Mouse (Mus musculus) regulatory T cell (primary cell): ENCODE data around the gene Gm43191.

Experiments
- in situ Hi-C: fragments of 300-600 bp; cut with MboI, MseI; formaldehyde crosslinking; loops from one replicate; pipeline ENCODE4 v1.15.1; 2025; ENCODE audit warnings: high pct_unique_total_duplicates

The Gm43191 gene

DNA sequence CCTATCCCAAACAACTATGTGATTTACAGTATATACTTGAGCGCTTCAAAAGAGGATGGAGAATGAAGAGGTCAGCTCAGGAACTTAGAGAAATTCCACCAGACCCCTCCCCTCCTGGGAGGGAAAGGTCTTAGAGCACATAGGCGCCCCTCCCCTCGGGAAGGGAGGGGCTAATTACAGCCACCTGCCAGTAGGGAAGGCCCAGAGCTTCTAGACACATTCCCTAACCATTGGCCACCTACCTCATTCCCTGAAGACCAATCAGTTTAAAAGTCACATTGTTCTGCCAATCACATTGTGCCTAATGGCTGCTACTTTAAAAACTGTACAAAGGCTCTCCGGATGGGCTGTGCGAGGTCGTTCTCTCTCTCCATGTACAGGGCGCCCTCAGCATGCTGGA lies 58.4 kb downstream of the Gm43191 start:
- in situ Hi-C loops: no loop called here

DNA sequence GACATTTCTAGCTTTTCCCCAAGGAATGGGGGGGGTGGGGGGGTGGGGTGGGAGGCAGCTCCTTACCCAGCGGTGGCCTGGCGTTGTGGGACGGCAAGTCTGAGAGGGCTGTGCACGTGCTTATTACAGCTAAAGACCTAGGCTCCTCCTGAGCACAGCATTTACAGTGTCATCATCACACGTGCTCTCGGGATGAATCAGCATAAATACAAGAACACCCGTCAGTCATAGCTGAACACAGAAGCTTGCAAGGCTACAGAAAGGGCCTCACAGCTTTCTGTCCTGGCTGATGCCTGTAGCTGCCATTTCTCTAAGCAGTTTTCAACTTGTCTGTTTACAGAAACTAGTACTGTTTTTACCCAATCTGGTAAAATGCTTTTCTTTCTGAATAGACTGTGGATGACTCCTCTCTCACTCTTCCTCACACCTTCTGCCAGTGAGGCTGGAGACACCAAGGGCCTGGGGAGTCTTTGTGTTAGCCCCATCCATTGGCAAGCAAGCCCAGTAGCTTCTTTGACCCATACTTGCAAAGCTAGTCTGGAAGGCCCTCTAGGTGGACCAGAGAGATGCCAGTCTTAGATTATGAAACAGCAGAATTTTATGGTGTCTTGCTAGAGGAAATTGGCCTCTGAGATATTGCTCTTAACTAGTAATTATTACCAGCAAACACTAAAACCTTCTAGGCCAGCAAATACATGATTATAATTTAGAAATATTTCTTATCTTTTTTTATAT lies 60.3 kb downstream of the Gm43191 start:
- in situ Hi-C loops: no loop called here

DNA sequence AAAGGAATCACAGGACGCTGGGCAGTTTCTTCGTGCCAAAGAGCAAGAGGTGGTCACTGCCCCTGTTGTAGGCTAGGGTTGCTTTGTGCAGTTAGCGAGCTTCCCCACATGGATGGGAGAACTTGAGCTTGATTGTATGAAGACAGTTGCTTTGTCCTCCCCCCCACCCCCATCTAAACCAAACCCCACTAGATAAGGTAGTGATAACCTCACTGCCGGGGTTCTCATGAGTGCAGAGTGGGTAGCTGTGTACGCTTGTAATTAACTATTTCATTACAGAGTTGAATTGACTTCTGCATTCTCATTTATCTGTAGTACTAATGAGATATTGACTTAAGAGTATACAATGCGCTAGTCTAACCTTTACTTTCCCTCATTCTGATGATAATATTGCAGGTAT lies 62.2 kb downstream of the Gm43191 start:
- in situ Hi-C loops: no loop called here

DNA sequence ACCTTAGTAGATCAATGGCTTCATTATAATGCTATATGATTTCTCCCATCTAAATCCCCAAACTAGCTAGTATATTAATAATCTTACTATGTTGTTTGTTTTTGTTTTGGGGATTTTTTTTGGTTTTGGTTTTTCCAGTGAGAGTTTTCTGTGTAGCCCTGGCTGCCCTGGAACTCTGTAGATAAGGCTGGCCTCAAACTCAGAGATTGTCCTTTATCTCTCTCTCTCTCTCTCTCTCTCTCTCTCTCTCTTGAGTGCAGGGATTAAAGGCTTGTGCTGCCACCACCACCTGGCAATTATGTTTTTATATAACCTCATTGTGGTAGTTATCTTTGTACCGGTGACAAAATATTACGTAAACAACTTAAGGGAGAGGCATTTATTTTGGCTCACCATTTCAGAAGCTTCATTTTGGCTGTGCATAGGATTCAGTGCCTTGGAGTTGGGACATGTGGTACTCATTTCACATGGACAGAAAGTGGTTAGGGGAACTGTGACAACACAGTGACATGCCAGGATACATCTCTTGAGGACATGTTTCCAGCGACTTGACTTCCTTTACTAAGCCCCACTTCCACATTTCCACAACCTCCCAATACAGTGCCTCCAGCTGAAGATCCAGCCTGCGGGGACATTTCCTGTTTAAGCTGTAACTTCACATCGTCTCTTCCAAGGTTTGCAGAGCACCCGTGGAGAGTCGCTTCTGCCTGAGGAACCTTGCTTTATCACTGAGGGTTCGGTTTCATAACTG lies 65.6 kb downstream of the Gm43191 start:
- in situ Hi-C loops: no loop called here

DNA sequence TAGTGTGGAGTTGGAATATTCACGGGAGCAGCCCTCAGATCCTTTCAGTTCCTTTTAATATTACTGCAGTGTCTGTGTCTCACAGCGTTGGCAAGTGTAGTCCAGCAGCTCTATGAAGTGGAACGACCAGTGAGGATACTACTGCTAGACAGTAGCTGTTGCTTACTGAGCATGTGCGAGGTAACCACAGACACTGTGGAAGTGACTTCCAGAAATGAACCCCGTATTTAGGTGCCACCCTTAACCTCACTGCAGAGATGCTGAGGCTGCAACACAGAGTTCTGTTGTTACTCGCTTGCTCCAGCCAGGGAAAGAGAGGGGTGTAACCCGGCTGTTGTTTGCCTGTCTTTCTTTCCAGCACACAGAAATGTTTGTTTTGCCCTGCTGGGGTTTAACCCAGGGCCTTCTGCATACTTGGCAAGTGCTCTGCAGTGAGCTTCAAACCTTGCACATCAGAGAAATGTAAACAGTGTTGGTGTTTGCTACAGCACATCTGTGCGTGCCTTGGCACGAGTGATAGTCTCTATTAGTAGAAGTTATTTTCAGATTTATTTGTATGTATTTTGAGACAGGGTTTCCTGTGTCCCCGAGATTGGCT lies 66.7 kb downstream of the Gm43191 start, which contains the start of gene Trmt13:
Gene Trmt13, minus strand, starts transcription at position 293 of the 598 bp plus-strand sequence.
- in situ Hi-C loops: no loop called here

DNA sequence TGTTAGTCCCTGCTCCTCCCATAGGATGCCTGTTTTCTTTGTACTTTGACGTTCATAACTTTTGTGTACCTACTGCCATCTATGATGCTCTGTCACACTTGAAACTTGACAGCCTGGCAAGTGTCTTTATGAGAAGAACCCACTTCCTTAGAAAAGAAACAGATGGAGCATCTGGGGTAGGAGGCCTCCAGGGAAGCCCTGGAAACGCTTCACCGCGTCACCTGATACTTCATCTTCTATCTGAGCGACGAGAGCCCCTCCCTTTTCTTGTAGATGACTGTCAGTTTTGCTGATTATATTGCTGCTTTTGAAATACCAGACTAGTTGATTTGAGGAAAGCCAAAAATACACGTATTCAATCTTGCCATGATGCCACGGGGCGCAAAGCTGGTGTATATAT lies 76.5 kb downstream of the Gm43191 start:
- in situ Hi-C loops: no loop called here

DNA sequence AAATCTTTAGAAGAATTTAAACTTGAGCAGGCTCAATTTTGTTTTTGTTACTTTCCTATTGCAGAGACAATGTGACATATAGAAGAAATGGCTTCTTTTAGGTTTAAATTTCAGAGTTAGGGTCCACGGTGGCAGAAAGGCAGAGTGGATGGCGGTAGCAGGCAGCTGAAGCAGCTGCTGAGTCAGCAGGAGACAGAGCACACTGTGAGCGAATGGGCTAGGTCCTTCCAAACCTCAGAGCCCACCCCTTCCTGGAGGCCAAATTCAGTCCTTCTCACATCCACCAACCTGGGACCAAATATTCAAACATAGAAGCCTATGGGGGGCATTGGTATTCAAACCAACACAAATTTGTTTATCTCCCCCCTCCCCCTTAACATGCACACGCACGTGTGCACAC lies 79.3 kb downstream of the Gm43191 start:
- in situ Hi-C loops: no loop called here

DNA sequence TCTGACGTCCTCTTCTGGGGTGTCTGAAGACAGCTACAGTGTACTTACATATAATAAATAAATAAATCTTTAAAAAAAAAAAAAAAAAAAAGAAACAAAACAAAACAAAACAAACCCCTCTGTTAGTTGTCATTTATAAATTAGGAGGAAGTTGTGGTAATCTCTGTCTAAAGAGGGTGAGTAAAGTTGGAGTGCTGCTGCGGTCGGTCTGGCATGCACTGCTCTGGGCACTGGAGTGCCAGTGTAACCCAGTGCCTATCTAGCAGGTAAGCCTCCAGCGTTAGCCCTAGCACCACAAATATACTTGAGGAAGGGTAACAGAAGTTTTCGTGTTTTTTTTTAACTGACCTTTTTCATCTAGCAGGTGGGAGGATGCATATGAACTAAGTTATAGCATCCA lies 80.1 kb downstream of the Gm43191 start:
- in situ Hi-C loops: no loop called here

DNA sequence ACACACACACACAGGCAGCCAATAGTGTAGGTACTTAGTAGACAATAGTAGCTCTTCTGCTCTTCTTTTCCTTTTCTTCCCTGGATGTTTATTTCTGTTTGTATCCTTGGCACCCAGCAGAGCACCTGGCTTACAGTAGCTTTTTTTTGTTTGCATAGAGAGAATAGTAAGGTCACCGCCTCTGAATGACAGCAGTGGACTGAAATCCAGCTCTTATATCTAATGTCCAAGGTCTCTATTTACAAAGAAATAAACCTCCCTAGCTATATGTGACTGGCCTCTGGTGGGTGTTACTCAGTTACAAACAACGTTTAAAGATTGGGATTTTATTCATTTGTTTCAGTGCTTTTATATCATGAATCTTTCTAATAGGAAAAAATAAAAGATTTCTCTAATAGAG lies 81.4 kb downstream of the Gm43191 start:
- in situ Hi-C loops: no loop called here

DNA sequence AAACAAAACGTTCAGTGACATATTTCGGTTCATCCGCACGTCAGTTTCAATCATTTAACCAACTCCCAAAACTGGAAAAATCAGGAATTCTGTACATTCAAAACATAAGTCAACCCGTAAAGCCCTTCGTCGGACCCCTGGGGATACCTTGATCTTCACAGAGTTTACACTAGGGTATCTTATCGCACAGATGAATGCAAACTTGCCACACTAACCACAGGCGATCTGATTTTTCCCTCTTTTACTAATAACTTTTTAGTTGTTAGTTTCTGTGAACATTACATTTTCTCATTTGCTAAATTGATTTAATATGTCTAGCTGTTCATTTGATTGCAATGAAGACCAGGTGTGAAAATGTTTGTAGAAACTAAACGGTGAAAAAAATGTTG lies 85.5 kb downstream of the Gm43191 start:
- in situ Hi-C loops: no loop called here

DNA sequence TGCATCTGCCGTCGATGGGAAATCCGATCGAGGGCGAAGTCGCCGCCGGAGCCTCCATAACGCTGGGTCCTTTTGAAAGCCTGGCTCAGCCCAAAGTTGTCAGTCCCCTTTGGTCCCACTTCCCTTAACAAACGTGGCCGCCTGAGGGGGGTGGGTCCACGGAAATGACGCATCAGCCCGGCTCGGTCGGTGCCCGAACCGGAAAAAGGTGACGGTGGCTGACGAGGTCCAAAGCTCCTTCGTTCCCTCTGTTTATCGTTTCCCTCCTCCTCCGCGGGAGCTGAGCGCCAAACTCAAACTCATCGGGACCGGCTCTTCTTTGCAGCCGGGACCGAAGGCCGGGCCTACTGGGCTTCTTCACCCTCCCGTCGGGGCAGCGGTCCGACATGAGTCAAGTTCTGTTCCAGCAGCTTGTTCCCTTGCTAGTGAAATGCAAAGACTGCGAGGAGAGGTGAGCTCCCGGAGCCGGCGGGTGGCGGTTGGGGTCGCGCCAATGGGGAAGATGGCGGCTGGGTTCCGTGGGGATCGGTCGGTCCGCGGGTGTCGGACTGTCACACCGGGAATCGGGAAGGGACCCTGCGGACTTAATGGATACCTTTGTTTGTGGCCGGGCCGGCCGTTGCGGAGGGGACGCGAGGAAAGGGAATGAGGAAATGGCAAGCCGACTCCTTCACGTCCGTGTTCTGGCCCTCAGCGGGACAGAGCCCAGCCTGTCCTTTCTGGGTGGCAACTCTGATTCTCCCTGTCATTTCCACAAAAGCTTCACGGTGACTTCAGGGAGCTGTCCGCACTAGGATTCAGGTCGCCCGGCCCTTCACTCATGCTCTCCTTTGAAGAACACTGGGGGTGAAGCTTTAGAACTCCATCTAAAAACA lies 86.1 kb downstream of the Gm43191 start, which contains the start of gene Sass6:
Gene Sass6, plus strand, starts transcription at position 255 of the 875 bp plus-strand sequence.
- in situ Hi-C loops: no loop called here

DNA sequence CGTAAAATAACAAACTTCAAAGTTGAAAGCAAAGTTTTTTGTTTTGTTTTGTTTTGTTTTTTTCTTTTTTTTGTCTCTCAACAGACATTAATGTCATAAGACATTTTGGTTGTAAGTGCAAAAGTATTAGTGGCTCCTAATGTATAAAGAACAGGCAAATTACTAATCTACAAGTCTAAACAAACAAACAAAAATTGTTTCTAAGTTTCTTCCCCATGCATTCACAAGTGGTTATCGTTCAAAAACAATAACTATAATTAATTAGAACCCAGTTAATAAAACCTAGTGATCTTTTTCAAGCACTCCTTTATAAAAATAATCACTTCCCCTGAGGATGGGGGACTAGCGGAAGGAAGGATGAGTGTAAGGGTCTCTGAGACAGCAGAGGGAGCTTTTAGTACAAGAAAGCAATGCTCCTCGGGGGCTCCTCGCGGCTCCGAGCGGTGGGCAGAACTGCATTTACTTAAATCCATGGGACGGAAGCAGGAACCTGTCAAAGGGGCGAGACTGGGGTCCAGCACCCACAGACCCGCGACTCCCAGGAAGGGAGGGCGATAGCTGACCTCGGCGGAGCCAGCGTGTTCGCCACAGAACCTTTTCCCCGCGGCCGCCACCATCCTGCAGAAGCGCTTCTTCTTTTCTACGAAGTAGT lies 86.9 kb downstream of the Gm43191 start:
- in situ Hi-C loops: no loop called here
